Mouse (Mus musculus): Measurements from ENCODE around the gene Hspa1a.

DNA sequence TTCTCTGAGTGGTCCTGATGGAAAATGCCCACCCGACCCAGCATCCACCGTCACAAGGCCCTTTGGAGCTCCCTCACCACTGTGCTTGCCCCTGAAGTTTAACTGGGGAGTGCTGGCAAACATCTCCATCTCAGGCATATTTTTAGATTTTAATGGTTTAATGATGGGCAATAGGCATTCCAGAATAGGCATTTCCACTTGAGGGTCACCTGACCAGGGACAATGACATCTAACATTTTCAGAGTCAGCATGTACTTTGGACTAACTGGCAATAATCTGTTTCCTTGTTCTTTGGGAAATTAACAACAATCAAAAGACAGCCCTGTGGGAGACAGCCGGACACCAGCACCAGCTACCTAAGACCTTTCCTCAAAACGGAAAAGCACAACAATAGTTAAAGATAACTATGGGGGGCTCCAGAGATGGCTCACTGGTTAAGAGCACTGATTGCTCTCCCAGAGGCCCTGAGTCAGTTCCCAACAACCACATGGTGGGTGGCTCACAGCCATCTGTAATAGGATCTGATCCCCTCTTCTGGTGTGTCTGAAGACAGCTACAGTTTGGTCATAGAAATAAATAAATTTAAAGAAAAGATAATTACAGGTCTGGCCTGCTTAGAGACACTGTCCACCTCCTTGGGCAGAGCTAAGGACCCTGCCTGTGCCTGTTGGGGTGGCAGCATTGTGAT lies 28.7 kb downstream of the Hspa1a start:
- no peak for TF ChIP-seq TCF12 (IDR thresholded peaks at IDR 0.05; ENCODE audit: insufficient read depth, poor library complexity, severe bottlenecking)
- TF ChIP-seq POLR2A (IDR thresholded peaks at IDR 0.05; ENCODE audit: insufficient read length, low read depth): no peak
- TF ChIP-seq USF1 (IDR thresholded peaks at IDR 0.05; ENCODE audit: low read depth): no peak
- TF ChIP-seq POLR2AphosphoS2 (IDR thresholded peaks at IDR 0.05; ENCODE audit: insufficient read length, low read depth): no peak
- no peak for TF ChIP-seq SRF (IDR thresholded peaks at IDR 0.05; ENCODE audit: control insufficient read depth, insufficient read length, low read depth)
- TF ChIP-seq MAX (IDR thresholded peaks at IDR 0.05; ENCODE audit: low read depth): no peak
- TF ChIP-seq REST (IDR thresholded peaks at IDR 0.05; ENCODE audit: insufficient read depth, insufficient read length): no peak
